Mouse (Mus musculus) liver, embryonic 14 days (tissue): Measurements from ENCODE around the gene Lpgat1. TPM values are rescaled to one million over a fixed set of nuclear protein-coding genes. Genes with fewer than 3 reads are reported as not detected.

Experiments used
- polyA plus RNA-seq: library from polyadenylated mRNA; depleted of rRNA; stranded (reverse); fragments of >200 nt; gene quantifications from 2 replicates; pipeline ENCODE4 v1.2.3, GENCODE M21; 2012; rRNA removed

Gene Lpgat1
- polyA plus RNA-seq = 4.3 and 5.2 TPM in 2 replicates

DNA sequence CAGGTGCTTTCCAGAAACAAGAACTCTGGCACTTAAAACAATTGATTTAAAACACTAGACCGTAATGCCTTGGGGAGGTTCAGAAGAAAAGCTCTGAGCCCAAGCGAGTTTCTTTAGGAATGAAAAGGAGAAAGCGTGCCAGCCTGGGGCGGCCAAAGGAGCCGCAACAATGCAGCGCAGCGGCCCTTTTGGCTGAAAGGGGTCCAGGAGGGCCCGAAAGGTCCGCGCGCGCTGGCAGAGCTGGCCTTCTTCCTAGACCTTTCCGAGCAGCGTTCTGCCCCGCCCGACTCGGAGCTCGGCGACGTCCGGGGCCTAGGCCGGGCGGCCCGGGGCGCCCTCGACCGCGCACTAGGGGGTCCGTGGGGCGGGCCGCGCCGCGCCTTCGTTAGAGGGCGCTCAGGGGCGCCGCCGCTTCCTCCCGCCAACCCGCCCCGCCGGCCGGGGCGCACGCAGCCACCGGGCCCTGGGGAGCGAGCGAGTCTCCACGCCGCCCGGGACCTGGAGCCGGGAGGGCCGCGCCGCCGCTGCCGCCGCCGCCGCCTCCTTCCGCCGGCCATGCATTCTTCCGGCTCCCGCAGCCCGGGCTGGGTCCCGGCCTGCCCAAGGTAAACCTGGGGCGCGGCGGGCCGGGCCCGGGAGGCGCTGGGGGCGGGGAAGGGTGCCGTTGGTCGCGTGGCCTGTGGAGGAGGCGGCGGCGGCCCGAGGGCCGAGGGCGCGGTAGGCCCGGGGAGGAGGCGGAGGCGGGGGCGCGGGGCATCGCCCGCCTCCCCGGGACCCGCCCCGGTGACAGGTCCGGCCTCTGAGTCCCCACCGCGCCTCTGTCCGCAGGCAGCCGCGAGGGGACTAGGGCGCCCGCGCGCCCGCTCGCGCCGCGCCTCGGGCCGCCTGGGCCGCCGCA lies at the start of gene Lpgat1:
TSS of gene Lpgat1 (plus strand) at position 234 of the 898 bp plus-strand sequence.

DNA sequence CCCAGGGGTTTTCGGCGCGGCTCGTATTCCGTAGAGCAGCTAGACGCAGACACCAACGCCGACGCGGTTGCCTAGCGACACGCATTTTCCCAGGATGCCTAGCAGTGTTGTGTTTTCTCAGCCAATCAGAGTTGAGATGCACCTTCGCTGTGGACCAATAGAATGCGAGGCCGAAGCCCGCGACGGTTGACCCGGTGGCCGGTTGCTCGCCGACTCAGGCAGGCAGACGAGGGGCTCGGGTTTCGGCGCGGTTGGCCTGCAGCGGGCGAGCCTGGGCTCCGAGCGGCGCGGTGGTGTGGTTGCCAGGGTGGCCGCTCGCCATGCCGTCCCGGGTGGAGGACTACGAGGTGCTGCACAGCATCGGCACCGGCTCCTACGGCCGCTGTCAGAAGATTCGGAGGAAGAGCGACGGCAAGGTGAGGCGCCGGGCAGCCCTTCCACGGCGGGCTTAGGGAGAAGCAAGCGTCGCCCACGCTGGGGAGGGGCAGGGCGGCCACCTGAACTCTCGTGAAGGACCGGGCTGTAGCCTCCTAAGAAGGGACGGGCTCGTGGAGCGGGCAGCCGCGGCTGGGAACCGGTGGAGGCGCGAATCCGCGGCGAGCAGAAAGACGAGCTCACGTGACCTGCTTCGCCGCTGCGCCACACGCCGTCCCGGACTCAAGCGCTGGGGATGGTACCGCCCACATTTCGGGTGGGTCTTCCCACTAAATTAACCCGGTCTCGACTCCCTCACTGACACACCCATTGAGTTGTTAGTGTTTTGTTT lies 103.9 kb downstream of the Lpgat1 start, which contains the start of gene Nek2:
TSS of gene Nek2 (plus strand) at position 119 of the 766 bp plus-strand sequence.

Other genes starting within 250 kb of the Lpgat1 start
- gene Dtl, start 142.3 kb upstream of the Lpgat1 start, polyA plus RNA-seq = 18.0 and 20.0 TPM in 2 replicates
- gene Ints7, start 142.2 kb upstream of the Lpgat1 start, polyA plus RNA-seq = 15.7 and 19.5 TPM in 2 replicates
- gene Nek2, start 103.6 kb downstream of the Lpgat1 start, polyA plus RNA-seq = 15.5 and 16.5 TPM in 2 replicates
- gene Slc30a1, start 188.9 kb downstream of the Lpgat1 start, polyA plus RNA-seq = 5.4 and 6.6 TPM in 2 replicates